Mouse (Mus musculus) adrenal gland, postnatal 14 days (tissue): ENCODE results near the gene Pias3. TPM values are rescaled to one million over a fixed set of nuclear protein-coding genes. Genes with fewer than 3 reads are reported as not detected.
"Not testable (repeated sequence)": the region's sequence is repeated elsewhere in the genome, so short reads cannot be mapped to it uniquely, and the experiment has no call there.

ENCODE experiments used
- DNase-seq: peaks from one replicate; pipeline ENCODE4 v3.0.0; 2021; ENCODE audit warnings: mixed read lengths
- total RNA-seq: library from RNA; stranded (reverse); gene quantifications from 2 replicates; pipeline ENCODE4 v1.2.3, GENCODE M21; 2021

Gene Pias3
- total RNA-seq, 1 experiment from 2014 or later, result 21.3 TPM

DNA sequence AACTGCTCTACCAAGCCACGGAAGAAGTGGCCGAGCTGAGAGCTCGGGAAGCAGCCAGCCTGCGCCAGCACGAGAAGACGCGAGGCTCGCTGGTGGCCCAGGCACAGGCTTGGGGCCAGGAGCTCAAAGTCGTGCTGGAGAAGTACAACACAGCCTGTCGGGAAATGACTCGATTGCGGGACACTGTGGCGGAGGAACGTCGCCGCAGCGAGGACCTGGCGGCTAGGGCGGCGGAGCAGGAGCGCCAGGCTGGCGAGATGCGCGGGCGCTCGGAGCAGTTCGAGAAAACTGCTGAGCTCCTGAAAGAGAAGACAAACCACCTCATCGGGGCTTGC is 11.4 kb upstream of the Pias3 start:
- DNase-seq, result peak; percentile 24

DNA sequence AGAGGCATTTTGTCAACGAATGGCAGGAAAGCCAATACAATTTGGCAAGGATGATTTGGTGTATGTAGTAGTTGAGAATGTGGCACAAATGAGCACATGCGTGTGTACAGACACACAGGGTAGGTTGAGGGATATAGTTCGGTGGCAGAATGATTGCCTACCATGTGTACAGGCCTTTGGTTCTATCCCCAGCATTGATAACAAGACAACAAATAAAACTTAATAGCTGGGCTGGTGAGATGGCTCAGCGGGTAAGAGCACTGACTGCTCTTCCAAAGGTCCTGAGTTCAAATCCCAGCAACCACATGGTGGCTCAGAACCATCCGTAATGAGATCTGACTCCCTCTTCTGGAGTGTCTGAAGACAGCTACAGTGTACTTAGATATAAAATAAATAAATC is 10.1 kb upstream of the Pias3 start:
- DNase-seq, result not testable (repeated sequence)

DNA sequence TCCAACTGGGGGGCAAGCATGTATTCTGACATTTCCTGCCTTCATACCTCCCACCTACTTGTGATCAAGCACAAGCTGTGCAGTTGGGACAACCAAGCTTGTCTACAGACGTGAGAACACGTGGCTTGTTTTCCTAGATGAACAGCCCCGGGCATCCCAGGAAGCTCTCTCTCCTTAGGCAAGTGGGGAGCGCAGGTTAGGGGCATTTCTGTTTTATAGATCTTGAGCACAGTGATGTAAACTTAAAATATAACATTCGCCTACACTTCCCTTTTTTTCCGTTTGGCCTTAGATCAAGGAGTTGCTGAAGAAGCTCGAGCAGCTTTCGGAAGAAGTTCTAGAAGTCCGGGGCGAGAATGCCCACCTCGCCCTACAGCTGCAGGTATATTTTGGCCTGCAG is 7.3 kb upstream of the Pias3 start:
- no peak for DNase-seq

DNA sequence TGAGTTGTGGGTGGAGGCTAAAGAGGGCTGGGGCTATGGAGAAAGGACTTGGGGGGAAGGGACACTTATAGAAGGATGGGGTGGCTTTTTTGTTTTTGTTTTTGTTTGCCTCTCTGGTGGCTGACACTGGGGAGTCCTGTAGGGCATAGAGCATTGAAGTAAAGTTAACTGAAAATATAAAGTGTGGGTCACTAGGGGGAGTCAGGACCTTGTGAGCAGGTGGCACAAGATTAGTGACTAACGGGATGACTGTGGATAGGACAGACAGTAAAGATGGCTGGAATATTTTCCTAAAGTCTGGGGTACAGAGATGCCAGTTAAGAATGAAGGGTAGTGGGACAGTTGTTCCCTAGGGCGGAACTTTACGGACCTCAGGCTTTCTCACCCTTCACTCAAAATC is 5.9 kb upstream of the Pias3 start:
- no peak for DNase-seq

DNA sequence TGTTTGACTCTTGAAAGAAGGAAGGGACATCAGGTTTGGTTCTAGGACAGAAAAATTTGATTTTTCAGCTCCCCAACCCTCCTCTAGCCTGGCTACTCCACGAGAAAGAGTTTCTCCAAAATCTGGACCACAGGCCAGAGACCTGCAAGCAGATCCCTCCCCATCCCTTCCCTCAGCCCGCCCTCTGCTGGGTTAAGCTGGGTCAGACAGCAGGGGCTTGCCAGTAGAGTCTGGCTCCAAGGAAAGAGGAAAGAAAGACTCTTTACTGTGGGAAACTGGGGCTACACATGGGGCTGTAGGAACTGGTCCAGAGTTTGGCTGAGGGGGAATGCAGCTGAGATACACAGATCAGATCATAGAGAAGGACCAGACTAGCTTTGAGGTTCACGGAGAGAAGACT is 3.7 kb upstream of the Pias3 start:
- peak; percentile 42 for DNase-seq

DNA sequence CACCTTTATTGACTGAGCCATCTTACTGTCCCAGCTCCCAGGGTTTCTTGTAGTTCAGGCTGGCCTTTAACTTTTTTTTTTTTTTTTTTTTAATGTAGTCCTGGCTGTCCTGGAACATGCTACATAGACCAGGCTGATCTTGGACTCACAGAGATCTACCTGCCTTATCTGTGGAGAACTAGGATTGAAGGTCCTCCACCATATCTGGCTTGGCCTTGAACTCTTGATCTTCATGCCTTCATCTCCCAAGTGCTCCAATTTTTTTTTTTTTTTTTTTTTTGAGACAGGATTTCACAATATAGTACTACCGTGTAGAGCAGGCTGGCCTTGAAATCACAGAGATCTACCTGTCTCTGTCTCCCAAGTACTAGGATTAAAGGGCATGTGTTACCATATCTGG is 2.6 kb upstream of the Pias3 start:
- no peak for DNase-seq

DNA sequence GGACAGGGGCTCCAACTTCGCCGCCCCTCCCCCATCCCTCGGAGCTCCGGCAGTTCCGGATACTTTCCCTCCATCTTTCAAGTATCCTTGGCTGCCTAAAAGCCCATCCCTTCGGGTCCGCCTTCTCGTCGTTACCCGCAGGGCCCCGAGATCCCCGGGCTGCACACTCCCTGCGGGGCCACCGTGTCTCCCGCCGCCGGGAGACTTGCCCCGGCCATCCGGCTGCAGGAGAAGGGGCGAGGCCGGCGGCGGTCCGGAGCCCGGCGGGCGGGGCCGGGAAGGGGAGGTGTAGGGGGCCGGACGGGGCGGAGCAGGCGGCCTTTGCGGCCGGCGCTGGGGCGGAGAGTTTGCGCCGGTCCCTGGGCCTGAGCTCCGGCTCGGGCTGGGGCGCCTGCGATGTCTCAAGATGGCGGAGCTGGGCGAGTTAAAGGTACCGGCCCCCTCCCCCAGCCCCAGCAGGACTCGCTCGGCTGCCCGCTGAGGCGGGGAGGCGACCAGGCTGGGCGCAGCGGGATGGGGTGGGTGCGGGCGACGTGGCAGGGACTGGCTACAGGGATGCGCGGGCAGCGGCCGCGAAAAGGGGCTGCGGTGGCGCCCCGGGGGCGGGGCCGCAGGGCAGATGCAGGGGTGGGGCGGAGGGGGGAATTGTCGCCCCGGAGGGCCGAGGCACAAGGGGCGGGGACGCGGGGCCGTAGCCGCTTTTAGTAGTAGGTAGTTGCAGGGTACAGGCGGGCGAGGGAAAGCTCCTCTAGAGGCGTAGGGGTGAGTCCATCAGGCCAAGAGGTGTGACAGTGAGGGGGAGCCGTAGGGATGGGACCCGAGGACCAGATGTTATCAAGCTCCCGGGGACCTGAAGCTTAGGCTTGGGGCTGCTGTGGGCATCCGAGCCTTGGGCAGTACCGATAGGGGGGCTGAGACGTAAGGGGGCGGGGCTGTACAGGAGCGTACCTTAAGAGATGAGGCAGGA is 865 bp downstream of the Pias3 start:
- DNase-seq, result peak; percentile 96

DNA sequence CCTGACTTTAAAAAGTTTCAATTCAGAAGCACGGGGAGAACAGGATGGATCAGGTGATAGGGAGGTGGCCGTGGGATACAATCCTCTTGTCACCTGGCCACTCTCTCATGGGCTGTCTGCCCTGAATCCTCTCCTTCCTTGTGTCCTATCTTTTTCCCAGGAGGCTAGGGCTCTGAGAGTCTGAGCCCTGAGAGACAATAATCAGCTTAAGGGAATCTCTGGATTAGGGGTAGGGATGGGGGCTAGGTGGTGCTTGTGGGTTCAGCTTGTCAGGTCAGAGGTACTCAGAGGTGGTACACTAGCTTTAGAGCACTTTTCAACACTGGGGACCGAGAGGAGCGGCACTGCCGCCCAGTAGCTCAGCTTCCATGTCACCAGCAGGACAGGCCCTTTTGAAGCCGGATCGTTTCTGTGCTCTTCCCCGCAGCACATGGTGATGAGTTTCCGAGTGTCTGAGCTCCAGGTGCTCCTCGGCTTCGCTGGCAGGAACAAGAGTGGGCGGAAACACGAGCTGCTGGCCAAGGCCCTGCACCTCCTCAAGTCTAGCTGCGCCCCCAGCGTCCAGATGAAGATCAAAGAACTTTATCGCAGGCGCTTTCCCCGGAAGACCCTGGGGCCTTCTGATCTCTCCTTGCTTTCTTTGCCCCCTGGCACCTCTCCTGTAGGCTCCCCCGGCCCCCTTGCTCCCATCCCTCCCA is 3.0 kb downstream of the Pias3 start:
- no peak for DNase-seq

DNA sequence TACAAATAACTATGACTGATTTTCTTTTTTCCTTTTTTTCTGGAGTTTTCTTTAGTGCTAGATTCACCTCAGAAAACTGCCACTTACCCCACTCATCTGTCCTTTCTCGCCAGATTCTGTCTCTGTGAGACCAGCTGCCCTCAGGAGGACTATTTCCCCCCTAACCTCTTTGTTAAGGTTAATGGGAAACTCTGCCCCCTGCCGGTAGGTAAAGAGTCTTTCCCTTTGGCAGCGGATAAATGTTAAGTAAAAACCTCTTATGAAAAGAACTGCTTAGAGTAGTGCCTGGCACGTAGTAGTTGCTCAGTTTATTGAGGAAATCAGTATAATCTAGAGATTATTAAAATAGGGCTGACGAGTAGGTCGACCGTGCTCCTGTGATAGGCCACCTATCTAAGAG is 4.2 kb downstream of the Pias3 start:
- DNase-seq, result peak; percentile 44

DNA sequence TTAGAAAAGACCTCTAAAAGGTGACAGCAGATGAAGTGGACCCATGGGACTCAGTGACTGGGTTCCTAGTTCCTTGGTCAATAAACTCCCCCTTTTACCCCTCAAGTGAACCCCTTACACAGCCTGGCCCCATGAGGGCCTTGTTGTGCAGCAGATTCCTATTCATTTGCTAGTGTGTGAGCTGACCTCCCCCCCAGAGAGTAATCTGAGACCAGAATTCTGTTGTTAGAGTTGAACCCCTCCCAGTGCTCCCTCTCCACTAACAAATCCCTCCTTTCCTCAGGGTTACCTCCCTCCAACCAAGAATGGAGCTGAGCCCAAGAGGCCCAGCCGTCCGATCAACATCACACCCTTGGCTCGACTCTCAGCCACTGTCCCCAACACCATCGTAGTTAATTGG is 4.8 kb downstream of the Pias3 start:
- DNase-seq, result no peak

DNA sequence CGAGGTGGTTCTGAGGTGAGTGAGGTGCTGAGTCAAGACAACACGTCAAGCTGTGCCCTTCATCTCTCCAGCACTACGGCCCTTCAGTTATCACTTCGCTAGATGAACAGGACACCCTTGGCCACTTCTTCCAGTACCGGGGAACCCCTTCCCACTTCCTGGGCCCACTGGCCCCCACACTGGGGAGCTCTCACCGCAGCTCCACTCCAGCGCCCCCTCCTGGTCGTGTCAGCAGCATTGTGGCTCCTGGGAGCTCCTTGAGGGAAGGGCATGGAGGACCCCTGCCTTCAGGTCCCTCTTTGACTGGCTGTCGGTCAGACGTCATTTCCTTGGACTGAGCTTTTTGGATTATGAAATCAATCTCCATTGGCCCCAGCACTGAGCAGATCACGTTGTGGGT is 8.6 kb downstream of the Pias3 start:
- peak; percentile 54 for DNase-seq

DNA sequence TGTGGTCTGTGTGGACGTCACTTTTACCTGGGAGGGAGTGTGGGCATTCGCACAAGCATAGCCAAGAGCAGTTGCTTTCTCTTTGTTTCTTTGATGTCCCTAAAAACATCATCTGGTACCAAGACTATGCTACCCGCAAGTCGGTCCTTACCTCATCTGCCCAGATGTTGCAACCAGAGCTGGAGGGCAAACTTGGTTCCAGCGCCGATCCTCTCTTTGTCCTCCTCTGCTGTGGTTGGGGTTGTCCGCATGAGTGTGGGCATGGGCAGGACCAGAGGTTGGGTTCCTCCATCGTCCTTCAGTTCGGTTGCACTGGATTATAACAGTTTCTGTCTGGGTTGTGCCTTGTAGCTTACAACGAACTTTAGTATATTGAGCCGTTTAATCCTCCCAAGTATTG is 10.0 kb downstream of the Pias3 start:
- no peak for DNase-seq

DNA sequence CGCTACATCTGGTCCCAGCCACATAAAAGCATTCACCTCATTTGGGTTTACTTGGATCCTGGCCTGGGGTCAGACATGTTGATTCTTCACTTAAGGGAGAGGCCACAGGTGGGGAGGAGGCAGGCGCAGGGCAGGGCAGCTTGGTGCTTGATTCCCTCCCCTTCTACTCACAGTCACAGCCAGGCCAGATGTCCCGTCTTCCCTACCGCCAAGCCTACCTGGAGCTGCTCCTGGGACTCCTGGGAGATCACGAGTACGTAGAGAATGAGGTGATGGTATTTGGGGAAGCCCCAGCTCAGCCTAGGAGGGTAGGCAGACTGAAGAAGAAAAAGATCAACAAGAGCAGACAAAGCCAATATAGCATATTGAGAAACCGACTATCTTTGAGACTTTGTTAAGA is 10.8 kb downstream of the Pias3 start:
- DNase-seq, result no peak

DNA sequence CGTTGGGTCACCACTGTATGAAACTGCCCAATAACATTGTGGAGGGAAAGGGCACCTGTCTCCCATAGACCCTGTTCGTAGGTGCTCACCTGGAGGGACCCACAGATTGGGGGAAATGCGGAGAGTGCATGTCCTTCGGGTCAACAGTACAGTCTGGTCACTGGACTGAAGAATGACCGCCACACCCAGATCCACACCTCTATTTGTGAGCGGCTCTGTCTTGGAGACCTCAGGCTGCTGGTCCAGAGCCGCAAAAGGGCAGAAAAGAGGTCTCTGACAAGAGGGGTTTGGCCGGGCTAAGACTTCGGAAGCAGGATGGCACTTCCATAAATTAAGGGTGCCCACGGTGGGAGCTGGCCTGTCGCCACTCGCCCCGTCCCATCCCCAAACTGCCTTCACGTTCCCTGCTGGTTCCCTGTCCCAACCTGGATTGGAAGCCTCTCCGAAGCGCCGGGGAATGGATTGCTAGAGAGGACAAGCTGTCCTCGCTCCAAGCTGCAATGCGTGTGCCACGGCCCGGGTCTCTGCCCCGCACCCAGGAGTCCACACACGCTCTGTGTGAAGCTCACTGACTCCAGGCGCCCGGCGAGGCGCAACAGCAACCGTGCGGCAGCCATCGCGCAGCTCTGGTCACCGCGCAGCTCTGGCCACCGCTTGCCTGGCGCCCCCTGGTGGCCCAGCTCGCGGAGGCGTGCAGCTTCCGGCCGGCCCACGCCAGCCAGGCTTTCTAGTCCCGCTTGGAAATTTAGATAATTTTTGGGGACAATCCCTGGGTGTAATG is 11.9 kb downstream of the Pias3 start, which contains the start of gene Nudt17:
TSS of gene Nudt17 (minus strand) at position 660 of the 781 bp plus-strand sequence.
- DNase-seq, result peak; percentile 90

DNA sequence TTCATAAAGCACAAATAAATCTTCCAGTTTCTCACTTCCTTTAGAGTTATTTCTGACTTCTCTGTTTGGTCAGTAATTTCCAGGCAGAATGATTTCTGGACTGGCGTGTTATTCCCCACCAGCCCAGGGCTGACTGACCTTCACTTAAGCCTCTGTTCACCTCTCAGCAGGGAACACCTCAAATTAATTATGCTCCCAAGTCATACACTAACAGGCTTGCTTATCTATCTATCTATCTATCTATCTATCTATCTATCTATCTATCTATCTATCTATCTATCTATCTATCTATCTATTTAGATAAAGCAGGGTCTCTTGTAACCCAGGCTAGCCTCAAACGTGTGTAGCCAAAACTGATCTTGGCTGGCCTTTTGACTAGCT is 12.5 kb downstream of the Pias3 start:
- DNase-seq, result no peak

DNA sequence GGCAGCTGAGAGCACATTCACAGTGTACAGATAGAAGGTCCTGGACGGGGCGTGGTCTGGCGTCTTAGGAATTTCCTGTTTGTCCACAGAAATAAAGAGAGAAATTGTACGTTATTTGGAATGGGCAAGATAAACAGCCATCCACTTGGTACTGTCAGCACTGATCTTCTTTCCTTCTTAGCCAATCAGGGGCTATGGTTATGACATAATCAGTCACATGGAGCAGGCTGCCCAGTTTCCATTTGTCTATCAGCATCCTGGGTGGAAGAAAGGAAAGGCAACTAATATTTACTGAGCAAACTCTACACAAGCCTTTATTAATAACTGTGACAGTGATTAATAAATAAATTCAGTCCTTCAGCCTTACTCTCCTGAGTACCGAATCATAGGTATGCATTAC is 18.1 kb downstream of the Pias3 start:
- DNase-seq, result no peak

DNA sequence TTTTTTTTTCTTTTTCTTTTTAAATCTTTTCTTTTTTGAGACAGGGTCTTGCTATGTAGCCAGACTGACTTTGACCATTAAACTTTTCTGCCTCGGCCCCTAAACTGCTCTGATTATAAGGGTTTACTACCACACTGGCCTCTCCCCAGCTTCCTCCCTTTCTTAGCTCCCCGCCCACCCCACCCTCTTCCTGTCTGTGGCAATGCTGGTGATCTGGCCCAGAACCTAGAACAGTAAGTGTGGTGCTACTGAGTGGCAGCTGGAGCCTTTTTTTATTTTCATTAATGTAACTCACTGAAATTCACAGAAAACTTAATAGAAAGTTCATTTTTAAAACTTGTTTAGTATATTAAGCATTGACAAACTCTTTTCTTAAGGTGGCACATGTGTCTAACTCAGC is 19.7 kb downstream of the Pias3 start:
- no peak for DNase-seq

DNA sequence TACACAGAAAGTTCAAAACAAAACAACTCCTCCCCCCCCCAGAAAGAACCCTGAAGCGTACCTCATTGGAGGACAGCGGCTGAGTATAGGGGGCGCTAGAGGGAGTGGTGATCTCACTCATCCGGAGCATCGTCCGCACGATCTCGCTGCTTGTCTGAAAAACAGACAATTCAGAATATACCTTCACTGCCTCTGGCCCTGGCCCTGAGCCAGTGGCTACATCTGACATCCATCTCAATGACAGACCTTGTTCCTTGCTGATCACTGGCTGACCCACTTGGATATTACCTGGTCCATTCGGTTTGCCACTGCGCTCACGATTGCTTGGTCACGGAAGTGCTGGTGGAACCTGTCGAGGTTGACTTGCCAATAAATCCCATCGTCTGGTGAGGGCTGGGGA is 23.0 kb downstream of the Pias3 start:
- peak; percentile 75 for DNase-seq

DNA sequence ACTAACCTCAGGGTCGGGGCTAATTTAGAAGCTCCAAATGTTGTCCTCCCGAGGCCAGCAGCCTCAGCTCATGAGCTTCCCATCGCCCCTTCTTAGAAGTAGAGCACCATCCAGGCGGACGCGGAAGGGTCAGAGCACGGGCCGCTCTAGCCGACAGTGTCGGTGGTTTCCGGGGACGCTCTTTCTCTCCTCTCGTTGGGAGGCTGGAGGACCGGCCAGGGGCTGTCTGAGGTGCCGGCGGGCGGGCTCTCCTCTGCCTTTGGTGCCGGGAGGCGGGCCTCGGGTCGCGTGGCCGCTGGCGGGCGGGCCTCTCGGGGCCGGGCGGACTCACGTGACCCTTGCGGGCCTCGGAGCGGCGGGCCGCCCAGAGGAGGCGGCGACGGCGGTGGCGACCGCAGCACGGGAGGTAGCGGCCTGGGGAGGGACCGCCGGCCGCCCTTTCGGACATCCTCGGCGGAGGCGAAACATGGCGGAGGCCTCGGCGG is 31.2 kb downstream of the Pias3 start, which contains the start of the genes Polr3c and Rnf115:
TSS of gene Polr3c (minus strand) at position 286 of the 485 bp plus-strand sequence.
TSS of gene Rnf115 (plus strand) at position 322 of the 485 bp plus-strand sequence.
- peak; percentile 99 for DNase-seq

DNA sequence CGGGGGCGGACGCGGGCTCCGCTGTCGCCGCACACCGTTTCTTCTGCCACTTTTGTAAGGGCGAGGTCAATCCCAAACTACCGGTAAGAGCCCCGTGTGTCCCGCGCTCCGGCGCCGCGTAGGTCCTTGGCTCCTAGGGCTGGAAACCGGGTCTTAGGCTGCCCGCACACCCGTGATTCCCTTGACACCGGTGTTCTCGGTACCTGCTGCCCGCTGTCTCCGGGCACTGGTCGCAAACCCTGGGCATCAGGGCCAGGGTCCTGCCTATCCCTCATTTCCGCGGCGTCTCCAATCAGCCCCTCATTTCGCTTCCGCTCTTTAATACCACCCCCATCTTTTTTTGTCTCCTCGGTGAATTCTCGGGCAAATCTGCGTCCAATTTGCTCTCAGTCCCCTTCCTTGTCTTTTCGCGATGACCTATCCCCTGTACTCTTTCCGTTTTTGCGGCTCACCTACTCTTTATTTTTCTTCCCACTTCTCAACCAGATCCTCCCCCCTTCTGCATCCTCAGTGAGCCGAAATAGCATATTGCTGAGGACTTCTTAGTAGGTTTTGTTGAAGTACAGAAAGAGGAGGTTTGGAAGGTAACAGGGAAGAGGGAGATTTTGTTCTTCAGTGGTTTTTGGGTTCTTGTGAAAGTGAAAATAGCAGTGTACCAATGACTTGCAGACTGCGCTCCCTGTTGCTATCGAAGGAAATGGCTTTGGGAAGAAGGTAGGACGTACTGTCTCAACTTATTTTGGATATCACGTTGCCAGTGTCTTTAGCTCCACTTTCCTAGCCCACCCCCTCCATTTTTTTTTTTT is 31.8 kb downstream of the Pias3 start:
- no peak for DNase-seq

DNA sequence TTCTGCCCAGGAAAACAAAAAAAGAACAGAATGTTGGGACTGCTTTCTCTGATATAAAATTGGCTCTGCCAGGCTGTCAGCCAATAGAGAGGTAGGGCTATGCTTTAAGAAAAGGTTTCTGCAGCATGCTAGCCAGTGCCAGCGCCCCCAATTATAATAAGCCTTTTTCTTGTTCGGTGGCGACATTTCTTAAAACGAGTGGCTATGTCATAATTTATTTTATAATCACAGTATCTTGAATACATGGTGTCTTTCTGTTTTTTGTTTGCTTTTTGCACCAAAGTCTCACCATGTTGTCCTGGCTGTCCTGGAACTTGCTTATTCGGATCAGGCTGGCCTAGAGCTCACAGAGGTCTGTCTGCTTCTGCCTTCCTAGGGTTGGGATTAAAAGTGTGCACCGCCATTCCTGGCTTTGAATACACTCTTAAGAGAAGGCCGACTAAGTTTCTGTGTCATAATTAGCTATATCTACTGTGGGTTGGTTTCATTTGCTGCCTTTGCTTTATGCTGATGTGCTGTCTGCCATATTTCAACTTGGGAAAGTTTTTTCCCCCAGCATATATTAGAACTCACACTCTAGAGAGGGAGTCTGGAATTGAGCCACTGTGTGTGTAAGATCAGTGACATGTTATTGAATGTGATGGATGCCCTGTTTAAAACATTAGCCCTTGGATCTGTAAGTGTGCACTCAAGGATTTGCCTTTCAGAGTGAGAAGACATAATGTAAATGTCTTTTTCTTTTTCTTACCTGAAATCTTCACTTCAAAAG is 32.6 kb downstream of the Pias3 start:
- DNase-seq, result no peak
